In the genomic region with DNA sequence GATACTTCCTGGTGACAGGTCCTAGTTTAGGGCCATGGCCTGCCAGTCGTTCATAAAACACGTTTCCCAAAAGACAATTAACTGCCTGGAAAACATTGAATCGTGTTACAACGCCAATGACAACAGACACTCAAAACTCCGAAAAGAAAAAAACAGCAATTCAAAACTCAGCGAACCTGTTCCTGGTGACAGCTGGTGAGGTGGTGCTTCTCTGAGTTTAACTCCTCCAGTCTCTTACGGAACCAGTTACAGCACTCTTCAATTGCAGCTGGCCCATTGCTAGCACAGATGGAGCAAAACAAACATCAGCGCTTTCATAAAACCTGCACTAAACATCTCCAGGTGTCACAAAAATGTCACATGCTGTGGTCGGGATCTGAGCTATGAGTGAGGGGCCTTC, we compare ENCODE assay signal across 17 mouse cellular contexts.
"Had no signal": no experiment of that assay in that cellular context is flagged by ENCODE, and none has a peak within 500 bp of the region (broad histone marks: within the 10 kb centered on the region; RNA-seq: fewer than 3 reads in every experiment).

No protein-coding gene starts in this region.

- ATAC-seq: midbrain, embryonic 15.5 days had no signal

- H3K4me1 ChIP-seq: limb, embryonic 13.5 days; midbrain, embryonic 15.5 days; neural tube, embryonic 13.5 days had no signal

- H3K27ac ChIP-seq: left cerebral cortex, adult 2 months; limb, embryonic 13.5 days; liver, embryonic 15.5 days; midbrain, embryonic 15.5 days; neural tube, embryonic 13.5 days had no signal

- H3K9me3 ChIP-seq: limb, embryonic 13.5 days; liver, embryonic 15.5 days; midbrain, embryonic 15.5 days; neural tube, embryonic 13.5 days had no signal

- DNase-seq: kidney, adult 2 months; kidney, postnatal 10 days; lung, embryonic 14.5 days; lung, postnatal 10 days; lung, postnatal 4 days; retina, postnatal 1 day; right cerebral cortex, postnatal 4 days; spleen, adult 18-20 months; thymus, adult 18-20 months; thymus, postnatal 14 days had no signal

- H3K27me3 ChIP-seq: limb, embryonic 13.5 days; liver, embryonic 15.5 days; midbrain, embryonic 15.5 days; neural tube, embryonic 13.5 days had no signal

- H3K4me3 ChIP-seq: left cerebral cortex, adult 2 months; limb, embryonic 13.5 days; liver, embryonic 15.5 days; midbrain, embryonic 15.5 days; neural tube, embryonic 13.5 days had no signal

- H3K9ac ChIP-seq: limb, embryonic 13.5 days; liver, embryonic 15.5 days; lung, embryonic 14.5 days; midbrain, embryonic 15.5 days; neural tube, embryonic 13.5 days had no signal

- H3K4me2 ChIP-seq: limb, embryonic 13.5 days; liver, embryonic 11.5 days; liver, embryonic 15.5 days; lung, embryonic 14.5 days; midbrain, embryonic 11.5 days; midbrain, embryonic 15.5 days; neural tube, embryonic 13.5 days had no signal
